Mouse (Mus musculus) limb, embryonic 11.5 days (tissue): Measurements from ENCODE around the gene Srpk3. TPM values are rescaled to one million over a fixed set of nuclear protein-coding genes. Genes with fewer than 3 reads are reported as not detected.
"Not testable (repeated sequence)": the region's sequence is repeated elsewhere in the genome, so short reads cannot be mapped to it uniquely, and the experiment has no call there.

Experiments
- ATAC-seq: fragments of 200-750 bp; cut with Nextera tagmentation; 2 replicates; pipeline ENCODE4 v1.8.0; 2017; ENCODE audit warnings: low read depth; ENCODE audit not compliant: insufficient number of reproducible peaks, low FRiP score, low TSS enrichment
- DNase-seq: peaks from one replicate; pipeline ENCODE4 v3.0.0-alpha.2; 2015; ENCODE audit warnings: low spot score
- H3K27ac ChIP-seq: fragments of 300-500 bp; sonication (generic); replicated peaks from 2 replicates; pipeline ENCODE4 v1.5.1; 2014; ENCODE audit warnings: low read depth, mild to moderate bottlenecking, low read length
- H3K27me3 ChIP-seq: fragments of 300-500 bp; sonication (generic); 2 replicates; pipeline ENCODE4 v1.6.1; 2014; ENCODE audit warnings: mild to moderate bottlenecking, low read length, mixed read lengths; ENCODE audit not compliant: control insufficient read depth, insufficient read depth
- H3K36me3 ChIP-seq: fragments of 300-500 bp; sonication (generic); 2 replicates; pipeline ENCODE4 v1.6.1; 2014; ENCODE audit warnings: mild to moderate bottlenecking, low read length, moderate library complexity, mixed read lengths; ENCODE audit not compliant: control insufficient read depth, insufficient read depth
- H3K4me1 ChIP-seq: fragments of 300-500 bp; sonication (generic); 2 replicates; pipeline ENCODE4 v1.6.1; 2014; ENCODE audit warnings: low read length, mixed read lengths; ENCODE audit not compliant: control insufficient read depth, insufficient read depth
- H3K4me2 ChIP-seq: fragments of 300-500 bp; sonication (generic); 2 replicates; pipeline ENCODE4 v1.6.1; 2014; ENCODE audit warnings: low read depth, mild to moderate bottlenecking, moderate library complexity; ENCODE audit not compliant: severe bottlenecking
- H3K4me3 ChIP-seq: fragments of 300-500 bp; sonication (generic); 2 replicates; pipeline ENCODE4 v1.5.1; 2014; ENCODE audit warnings: low read depth, low read length
- H3K9ac ChIP-seq: fragments of 300-500 bp; sonication (generic); 2 replicates; pipeline ENCODE4 v1.6.1; 2014; ENCODE audit warnings: mild to moderate bottlenecking, low read length
- H3K9me3 ChIP-seq: fragments of 300-500 bp; sonication (generic); 2 replicates; pipeline ENCODE4 v1.6.1; 2016; ENCODE audit warnings: low read length; ENCODE audit not compliant: control insufficient read depth
- WGBS: fragments of 180-500 bp; shearing (Covaris S2); extraction: QIAGEN DNeasy Blood & Tissue Kit; methylation state at CpG from one replicate; pipeline ENCODE4 v1.1.7; 2014; 5-methylcytosine and 5-hydroxymethylcytosine counted together
- polyA plus RNA-seq: library from polyadenylated mRNA; unstranded; fragments of >200 nt; fragmentation: Nextera tagmentation; extraction: Ambion mirVana; gene quantifications from 2 replicates; pipeline ENCODE4 v1.2.1, GENCODE M21; 2014

The Srpk3 gene
- polyA plus RNA-seq = 2.5 and 3.3 TPM in 2 replicates

DNA sequence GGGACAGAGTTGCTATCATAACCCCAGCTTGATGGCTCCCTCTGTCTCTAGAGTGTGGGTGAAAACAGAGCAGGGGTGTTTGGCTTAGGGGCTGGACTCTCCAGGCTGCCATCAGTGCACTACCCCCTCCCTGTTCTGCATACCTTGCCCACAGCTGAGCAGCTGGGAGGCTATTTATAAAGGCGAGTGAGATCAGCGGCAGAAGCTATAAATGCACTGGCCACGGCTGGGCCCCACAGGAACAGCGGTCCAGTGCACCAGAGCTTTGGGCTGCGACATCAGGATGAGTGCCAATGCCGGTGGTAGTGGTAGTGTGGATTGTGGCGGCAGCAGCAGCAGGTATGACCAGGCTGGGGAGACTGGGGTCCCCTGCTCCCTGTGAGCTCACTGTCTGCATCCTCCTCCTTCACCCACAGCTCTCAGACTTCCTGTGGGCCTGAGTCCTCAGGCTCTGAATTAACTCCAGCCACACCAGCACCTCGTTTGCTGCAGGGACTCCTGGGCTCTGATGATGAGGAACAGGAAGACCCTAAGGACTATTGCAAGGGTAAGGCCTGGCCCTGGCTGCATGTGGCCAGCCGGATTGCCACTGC is at the start of gene Srpk3:
Srpk3 (plus strand) TSS at position 238 of the 593 bp plus-strand sequence.
- no peaks in the 10 kb centered on the region for H3K9me3 ChIP-seq
- H3K4me1 ChIP-seq = no peaks in the 10 kb centered on the region
- no peak within 1 kb of the TSS for H3K4me2 ChIP-seq
- no peaks in the 10 kb centered on the region for H3K36me3 ChIP-seq
- ATAC-seq (0 out of 2 replicates have a peak, but pooled peaks have one; percentile 18), DNase-seq (no peak)
- 57% methylated on average over 9 of the region's 9 CpGs for WGBS
- H3K27ac ChIP-seq = no peak within 1 kb of the TSS
- no peak within 1 kb of the TSS for H3K4me3 ChIP-seq
- H3K27me3 ChIP-seq = no peaks in the 10 kb centered on the region
- H3K9ac ChIP-seq = no peak within 1 kb of the TSS

DNA sequence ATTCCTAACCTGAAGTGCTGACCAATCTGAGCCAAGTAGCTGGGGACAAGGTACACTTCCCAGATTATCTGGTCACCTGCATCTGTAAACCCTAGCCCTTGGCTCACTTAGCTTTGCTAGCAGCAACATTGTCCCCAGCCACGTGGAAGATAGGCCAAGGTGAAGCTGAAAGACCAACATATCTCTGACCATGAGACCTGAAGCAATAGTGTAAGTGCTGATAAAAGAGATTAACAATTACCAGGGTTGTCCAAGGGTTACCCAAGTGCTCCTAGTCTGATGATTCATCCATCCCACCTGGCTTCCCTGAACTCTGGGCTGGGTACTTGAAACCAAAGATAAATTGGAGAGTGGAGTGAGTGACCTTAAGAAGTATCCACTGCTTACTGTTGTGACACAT is 43.3 kb upstream of the Srpk3 start:
- WGBS = 47% methylated on average over 1 of the region's 1 CpGs
- H3K36me3 ChIP-seq = no peaks in the 10 kb centered on the region
- no peak overlapping the region for H3K9ac ChIP-seq
- ATAC-seq (no peak), DNase-seq (no peak)
- no peak overlapping the region for H3K4me2 ChIP-seq
- no peaks in the 10 kb centered on the region for H3K4me1 ChIP-seq
- no peak overlapping the region for H3K4me3 ChIP-seq
- H3K27me3 ChIP-seq = no peaks in the 10 kb centered on the region
- no peaks in the 10 kb centered on the region for H3K9me3 ChIP-seq
- H3K27ac ChIP-seq = no peak overlapping the region

DNA sequence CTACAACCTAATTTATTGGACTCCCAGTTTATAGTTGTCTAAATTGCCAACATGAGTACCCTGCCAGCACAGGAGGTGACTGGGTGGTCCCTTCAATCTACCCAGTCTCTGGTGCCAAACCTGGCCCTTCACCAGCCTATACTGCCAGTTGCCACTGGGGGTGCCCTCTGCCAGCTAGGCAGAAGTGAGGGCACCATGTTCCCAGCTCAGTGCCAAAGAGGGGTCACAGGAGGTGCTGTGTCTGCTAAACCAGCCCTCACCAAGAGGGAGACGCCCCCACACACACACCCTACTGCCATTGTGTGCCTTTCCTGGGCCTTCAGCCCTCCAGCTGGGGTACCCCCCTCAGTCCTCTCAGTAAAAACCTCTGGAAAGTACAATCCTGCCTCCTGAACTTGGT is 36.0 kb upstream of the Srpk3 start:
- no peaks in the 10 kb centered on the region for H3K9me3 ChIP-seq
- ATAC-seq (no peak), DNase-seq (no peak)
- no peaks in the 10 kb centered on the region for H3K36me3 ChIP-seq
- H3K4me2 ChIP-seq = no peak overlapping the region
- no peak overlapping the region for H3K9ac ChIP-seq
- H3K4me3 ChIP-seq = no peak overlapping the region
- H3K4me1 ChIP-seq = no peaks in the 10 kb centered on the region
- WGBS = 45% methylated on average over 1 of the region's 1 CpGs
- peaks cover 3% of the 10 kb centered on the region; the same call in 1 of the 2 replicates for H3K27me3 ChIP-seq
- H3K27ac ChIP-seq = no peak overlapping the region

DNA sequence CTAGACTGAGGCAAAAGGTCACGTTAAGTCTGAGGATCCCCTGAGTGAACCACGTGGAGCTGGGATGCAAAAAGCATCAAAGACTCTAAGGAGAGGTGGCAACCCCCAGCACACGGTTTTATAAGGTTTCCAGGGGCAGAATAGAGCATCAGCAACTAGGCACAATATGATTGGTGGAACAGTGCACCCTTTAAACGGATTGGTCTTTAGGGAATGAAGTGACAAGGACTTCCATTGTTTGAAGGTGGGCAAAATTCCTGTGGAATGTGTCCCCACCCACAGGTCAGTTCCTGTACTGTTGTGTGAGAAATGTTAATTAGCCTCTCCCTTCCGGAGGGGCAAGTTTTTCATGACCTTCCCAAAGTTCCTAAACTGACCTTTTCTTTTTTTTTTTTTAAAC is 35.1 kb upstream of the Srpk3 start:
- H3K4me2 ChIP-seq = no peak overlapping the region
- DNase-seq (no peak), ATAC-seq (no peak)
- H3K27me3 ChIP-seq = peaks cover 3% of the 10 kb centered on the region; the same call in 1 of the 2 replicates
- no peaks in the 10 kb centered on the region for H3K9me3 ChIP-seq
- H3K27ac ChIP-seq = no peak overlapping the region
- no peak overlapping the region for H3K4me3 ChIP-seq
- H3K9ac ChIP-seq = no peak overlapping the region
- no peaks in the 10 kb centered on the region for H3K4me1 ChIP-seq
- no peaks in the 10 kb centered on the region for H3K36me3 ChIP-seq
- 55% methylated on average over 5 of the region's 5 CpGs for WGBS

DNA sequence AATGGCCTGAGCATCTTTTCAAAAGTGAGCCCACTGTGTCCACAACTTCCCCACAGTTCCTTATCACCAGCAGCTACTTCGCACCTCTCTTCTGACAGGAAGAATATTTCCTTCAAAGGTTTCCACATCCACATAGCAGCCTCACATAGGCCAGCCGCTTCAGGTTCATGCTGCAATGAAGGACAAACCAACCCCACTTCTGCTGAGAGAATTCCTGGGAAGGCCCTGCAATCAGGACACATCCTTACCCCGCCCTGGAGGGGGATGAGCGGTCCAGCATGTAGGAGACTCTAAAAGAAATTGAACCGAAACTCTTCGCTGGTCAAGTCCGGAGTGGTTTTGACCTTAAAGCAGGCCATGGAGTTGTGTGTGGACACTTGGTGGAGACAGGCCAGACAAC is 34.4 kb upstream of the Srpk3 start:
- not testable (repeated sequence) for H3K4me1 ChIP-seq, ATAC-seq, H3K36me3 ChIP-seq, H3K9me3 ChIP-seq, H3K9ac ChIP-seq, H3K4me3 ChIP-seq, H3K4me2 ChIP-seq, DNase-seq, H3K27me3 ChIP-seq, H3K27ac ChIP-seq
- 90% methylated on average over 7 of the region's 7 CpGs for WGBS

DNA sequence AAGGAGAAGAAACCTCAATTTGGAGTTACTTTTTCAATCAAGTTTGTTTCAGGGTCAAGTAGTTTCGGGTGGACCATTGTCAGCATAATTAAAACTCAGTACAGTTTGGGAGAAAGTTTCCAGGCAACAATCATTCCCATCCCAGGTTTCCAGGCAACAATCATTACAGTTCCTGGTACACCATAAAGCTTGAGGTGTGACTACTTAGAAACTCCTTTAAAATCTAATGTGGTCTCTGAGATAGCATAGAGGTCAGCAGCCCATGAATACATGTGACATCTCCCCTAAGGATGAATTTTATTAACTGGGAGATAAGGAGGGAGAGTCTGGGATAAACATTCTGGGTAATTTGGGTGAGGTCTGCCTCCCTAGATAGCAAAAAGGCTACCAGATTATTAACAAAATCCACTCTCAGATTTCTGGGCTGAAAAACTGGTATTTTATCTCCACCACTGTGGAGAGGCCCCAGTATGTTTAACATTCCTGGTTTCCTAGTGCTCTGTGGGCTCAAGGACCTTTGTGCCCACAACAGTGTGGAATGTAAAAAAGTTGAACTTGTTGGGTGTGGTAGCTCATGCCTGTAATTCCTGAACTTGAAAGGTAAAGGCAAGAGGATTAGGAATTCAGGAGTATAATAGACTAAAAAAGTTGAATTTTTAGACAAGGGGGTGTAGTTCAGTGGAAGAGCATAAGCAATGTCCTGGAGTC is 29.3 kb upstream of the Srpk3 start:
- H3K4me2 ChIP-seq = no peak overlapping the region
- DNase-seq (no peak), ATAC-seq (no peak)
- no peaks in the 10 kb centered on the region for H3K4me1 ChIP-seq
- WGBS = 84% methylated on average over 1 of the region's 1 CpGs
- no peak overlapping the region for H3K9ac ChIP-seq
- no peak overlapping the region for H3K4me3 ChIP-seq
- H3K27ac ChIP-seq = no peak overlapping the region
- H3K27me3 ChIP-seq = no peaks in the 10 kb centered on the region
- H3K9me3 ChIP-seq = no peaks in the 10 kb centered on the region
- H3K36me3 ChIP-seq = no peaks in the 10 kb centered on the region

DNA sequence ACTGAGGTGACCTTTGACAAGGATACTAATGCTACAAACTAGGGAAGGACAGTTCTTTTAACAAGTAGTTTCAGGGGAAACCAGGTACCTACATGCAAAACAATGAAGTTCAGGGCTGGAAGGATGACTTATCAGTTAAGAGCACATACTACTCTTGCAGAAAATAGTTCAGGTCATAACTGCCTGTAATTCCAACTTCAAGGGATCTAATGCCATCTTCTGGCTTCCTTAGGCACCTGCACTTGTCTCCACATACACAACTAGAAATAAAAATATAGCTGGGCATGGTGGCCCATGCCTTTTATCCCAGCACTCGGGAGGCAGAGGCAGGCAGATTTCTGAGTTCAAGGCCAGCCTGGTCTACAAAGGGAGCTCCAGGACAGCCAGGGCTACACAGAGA is 25.2 kb upstream of the Srpk3 start:
- no peak for ATAC-seq
- Histone ChIP-seq H3K4me2 (no peak overlapping the region), H3K9me3 (no peaks in the 10 kb centered on the region), H3K4me3 (no peak overlapping the region), H3K36me3 (no peaks in the 10 kb centered on the region), H3K27ac (no peak overlapping the region), H3K27me3 (no peaks in the 10 kb centered on the region), H3K9ac (no peak overlapping the region), H3K4me1 (no peaks in the 10 kb centered on the region)
- WGBS = 86% methylated on average over 1 of the region's 1 CpGs
- no peak for DNase-seq

DNA sequence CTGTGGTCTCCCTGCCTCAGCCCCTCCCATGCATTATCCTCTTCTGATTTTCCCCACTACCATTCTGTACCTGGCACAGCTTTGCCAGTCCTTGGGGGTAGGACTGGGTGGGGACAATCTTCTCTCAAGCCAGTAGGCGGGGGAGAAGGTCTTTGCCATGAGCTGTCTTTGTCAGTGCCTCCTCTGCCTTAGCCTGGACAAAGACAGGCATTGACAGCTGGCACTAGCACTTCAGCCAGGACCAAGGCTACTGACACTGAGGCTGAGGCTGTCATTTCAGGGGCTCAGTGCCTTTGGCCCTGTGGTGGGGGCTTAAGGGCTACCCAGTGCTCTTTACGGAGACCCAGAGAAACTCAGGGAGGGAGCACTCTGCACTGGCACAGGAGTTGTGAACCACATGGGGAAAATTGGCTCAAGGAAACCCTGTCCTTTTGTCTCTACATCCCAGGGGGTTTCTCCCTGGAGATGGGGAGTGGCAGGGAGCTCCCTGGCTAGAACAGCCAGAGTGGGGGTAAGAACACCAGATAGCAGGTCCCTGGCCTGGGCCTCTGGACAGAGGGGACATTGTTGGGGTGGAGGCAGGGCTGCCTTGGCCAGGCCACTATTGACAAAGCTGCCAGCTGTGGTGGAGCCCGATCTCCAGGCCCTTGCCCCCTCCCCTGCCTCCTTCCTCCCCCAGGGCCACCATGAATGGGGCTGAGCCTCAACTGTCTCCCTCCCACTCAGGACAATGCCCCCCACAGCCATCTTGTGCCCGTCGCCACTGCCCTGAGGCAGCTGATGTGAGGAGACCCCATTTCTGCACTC is 17.7 kb upstream of the Srpk3 start, which contains the start of gene Plxnb3:
Plxnb3 (plus strand) TSS at position 757 of the 807 bp plus-strand sequence.
- ATAC-seq = no peak
- no peak within 1 kb of the TSS for H3K4me3 ChIP-seq
- H3K9me3 ChIP-seq = no peaks in the 10 kb centered on the region
- H3K9ac ChIP-seq = no peak within 1 kb of the TSS
- no peaks in the 10 kb centered on the region for H3K4me1 ChIP-seq
- H3K36me3 ChIP-seq = no peaks in the 10 kb centered on the region
- no peak within 1 kb of the TSS for H3K27ac ChIP-seq
- H3K27me3 ChIP-seq = 0 out of 2 replicates have a peak, but pooled peaks cover 2% of the 10 kb centered on the region
- DNase-seq = no peak
- 76% methylated on average over 5 of the region's 5 CpGs for WGBS
- H3K4me2 ChIP-seq = no peak within 1 kb of the TSS
